Mouse (Mus musculus) olfactory bulb, adult 2 months (tissue): ENCODE data around the gene Prickle1.

Source experiments
- CTCF ChIP-seq: fragments of 200-500 bp; IDR thresholded peaks from 2 replicates; pipeline ENCODE4 v1.5.1; 2012; ENCODE audit warnings: low read depth, mild to moderate bottlenecking, low read length, moderate library complexity; ENCODE audit not compliant: insufficient read depth
- POLR2A ChIP-seq: fragments of 200-500 bp; IDR thresholded peaks from 2 replicates; pipeline ENCODE4 v1.6.1; 2012; ENCODE audit warnings: mild to moderate bottlenecking, low read depth, low read length, moderate library complexity; ENCODE audit not compliant: insufficient read depth

DNA sequence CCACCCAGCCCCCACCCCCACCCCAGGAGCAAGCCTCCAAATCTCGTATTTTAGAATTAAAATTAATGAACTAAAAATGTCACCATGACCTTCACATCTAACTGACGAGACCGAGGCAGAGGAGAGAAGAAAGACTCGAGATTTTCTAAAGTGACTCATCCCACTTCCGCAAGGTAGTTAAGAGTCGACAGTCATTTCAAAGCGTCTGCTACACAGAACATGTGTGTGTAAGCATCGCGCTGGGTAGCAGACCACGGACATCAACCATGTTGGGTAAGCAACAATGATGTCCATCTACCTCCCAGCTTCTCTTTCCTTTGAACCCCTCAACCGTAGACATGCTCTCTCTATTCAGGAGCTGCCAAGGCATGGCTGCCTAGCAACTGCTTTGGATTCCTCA is 12.6 kb downstream of the Prickle1 start:
- TF ChIP-seq POLR2A (no peak), CTCF (no peak)
